Mouse (Mus musculus): ENCODE data around the gene Def8. TPM values are rescaled to one million over a fixed set of nuclear protein-coding genes. Genes with fewer than 3 reads are reported as not detected.
"Not testable (repeated sequence)": the region's sequence is repeated elsewhere in the genome, so short reads cannot be mapped to it uniquely, and the experiment has no call there.

The Def8 gene
- total and polyA plus RNA-seq, 3 experiments = 48.1 to 63.4 (median 56.4) TPM

DNA sequence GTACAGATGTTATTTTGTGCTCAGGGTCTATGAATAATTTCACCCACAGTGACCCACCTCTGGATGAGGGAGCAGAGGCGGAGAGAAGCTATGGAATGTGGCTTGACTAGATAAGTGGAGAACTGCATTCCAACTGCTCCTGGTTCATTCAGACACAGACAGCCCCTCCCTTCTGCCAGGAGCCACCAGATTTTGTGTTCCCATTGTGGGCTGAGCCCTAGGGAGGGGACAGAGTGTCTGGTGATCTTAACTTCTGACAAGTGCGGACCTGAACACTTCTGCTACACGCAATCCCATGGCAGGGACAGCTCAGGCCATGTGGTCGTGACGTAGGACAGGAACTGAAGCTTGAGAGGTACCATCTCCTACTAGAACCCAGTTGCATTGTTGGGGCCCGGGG, 23.5 kb downstream of the Def8 start:
- H3K4me1 ChIP-seq (ENCODE audit: control insufficient read depth, insufficient read depth, low read length) = peaks cover 1% of the 10 kb centered on the region; the same call in 1 of the 2 replicates
- no peaks in the 10 kb centered on the region for H3K36me3 ChIP-seq (ENCODE audit: control insufficient read depth, insufficient read depth, low read length)
- no peak for DNase-seq
- H3K27ac ChIP-seq = no peak overlapping the region
- no peak for TF ChIP-seq POLR2A (IDR thresholded peaks at IDR 0.05; ENCODE audit: insufficient read depth, low read depth, low read length)
- no peak for TF ChIP-seq EP300 (IDR thresholded peaks at IDR 0.05; ENCODE audit: insufficient read depth, low read depth, low read length)
- no peak overlapping the region for H3K4me3 ChIP-seq
- WGBS = 49% methylated on average over 6 of the region's 6 CpGs
- no peak overlapping the region for H3K9ac ChIP-seq (ENCODE audit: low read depth, low read length)
- intact Hi-C loops (cut with DNase I) = no loop called here
- no peaks in the 10 kb centered on the region for H3K79me2 ChIP-seq (replicated peaks; ENCODE audit: control insufficient read depth, insufficient read depth, low read length)
- no peaks in the 10 kb centered on the region for H3K27me3 ChIP-seq (ENCODE audit: control insufficient read depth, insufficient read depth, low read length)

DNA sequence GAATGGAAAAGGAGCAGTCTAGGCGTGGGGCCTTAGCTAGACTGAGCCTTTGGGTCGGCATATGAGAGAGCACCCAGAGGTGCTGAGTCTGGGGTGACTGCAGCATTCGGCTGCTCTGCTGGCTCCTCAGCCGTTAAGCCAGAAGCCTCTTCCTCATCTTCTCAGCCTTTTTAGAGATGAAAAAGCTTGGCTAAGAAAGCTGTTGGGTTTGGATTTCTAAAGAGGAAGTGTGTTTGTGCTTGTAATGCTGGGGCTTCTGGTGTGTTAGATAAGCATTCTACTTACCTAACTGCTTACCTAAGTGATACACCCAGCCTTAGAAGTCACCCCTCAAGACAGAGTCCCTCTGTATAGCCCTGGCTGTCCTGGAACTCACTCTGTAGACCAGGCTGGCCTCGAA, 27.5 kb downstream of the Def8 start:
- intact Hi-C loops (cut with DNase I) = no loop called here
- Histone ChIP-seq H3K27me3 (ENCODE audit: control insufficient read depth, insufficient read depth, low read length) (no peaks in the 10 kb centered on the region), H3K27ac (no peak overlapping the region), H3K36me3 (ENCODE audit: control insufficient read depth, insufficient read depth, low read length) (no peaks in the 10 kb centered on the region), H3K9ac (ENCODE audit: low read depth, low read length) (no peak overlapping the region), H3K79me2 (replicated peaks; ENCODE audit: control insufficient read depth, insufficient read depth, low read length) (no peaks in the 10 kb centered on the region), H3K4me3 (no peak overlapping the region), H3K4me1 (ENCODE audit: control insufficient read depth, insufficient read depth, low read length) (peaks cover 1% of the 10 kb centered on the region; the same call in 1 of the 2 replicates)
- WGBS = 87% methylated on average over 5 of the region's 5 CpGs
- DNase-seq = no peak
- TF ChIP-seq CTCF (IDR thresholded peaks at IDR 0.05) = no peak
- no peak for TF ChIP-seq POLR2A (IDR thresholded peaks at IDR 0.05; ENCODE audit: insufficient read depth, low read depth, low read length)
- TF ChIP-seq EP300 (IDR thresholded peaks at IDR 0.05; ENCODE audit: insufficient read depth, low read depth, low read length) = no peak

DNA sequence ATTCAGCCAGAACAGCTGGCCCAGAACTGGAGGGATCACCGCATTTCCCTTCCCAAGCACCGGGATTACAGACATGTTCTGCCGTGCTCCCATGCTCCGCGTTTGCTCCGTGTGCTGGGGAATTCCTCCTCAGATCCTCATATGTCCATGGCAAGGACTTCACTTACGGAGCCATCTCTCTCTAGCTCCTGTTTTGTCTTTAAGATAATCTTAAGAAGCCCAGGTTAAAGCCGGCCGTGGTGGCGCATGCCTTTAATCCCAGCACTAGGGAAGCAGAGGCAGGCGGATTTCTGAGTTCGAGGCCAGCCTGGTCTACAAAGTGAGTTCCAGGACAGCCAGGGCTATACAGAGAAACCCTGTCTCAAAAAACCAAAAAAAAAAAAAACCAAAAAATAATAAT, 28.4 kb downstream of the Def8 start:
- H3K27ac ChIP-seq; H3K27me3 ChIP-seq (ENCODE audit: control insufficient read depth, insufficient read depth, low read length); H3K36me3 ChIP-seq (ENCODE audit: control insufficient read depth, insufficient read depth, low read length); DNase-seq; H3K9ac ChIP-seq (ENCODE audit: low read depth, low read length); intact Hi-C loops (cut with DNase I); H3K4me3 ChIP-seq; H3K4me1 ChIP-seq (ENCODE audit: control insufficient read depth, insufficient read depth, low read length); H3K79me2 ChIP-seq (replicated peaks; ENCODE audit: control insufficient read depth, insufficient read depth, low read length): not testable (repeated sequence)
- WGBS = 93% methylated on average over 12 of the region's 12 CpGs

DNA sequence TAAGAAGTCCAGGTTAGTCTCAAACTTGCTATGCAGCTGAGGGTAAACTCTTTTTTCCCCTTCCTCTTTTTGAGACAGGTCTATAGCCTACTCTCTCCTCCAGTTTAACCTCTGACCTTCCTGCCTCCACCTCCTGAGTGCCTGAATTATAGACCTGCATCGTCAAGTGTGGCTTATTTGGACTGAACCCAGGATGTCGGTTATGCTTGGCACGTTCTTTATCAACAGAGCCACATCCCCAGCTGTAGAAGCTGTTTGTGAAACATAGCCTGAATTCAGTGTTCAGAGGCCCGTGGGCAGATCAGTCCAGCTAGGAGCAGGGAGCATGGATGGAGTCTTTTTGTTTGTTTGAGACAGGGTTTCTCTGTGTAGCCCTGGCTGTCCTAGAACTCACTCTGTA, 28.8 kb downstream of the Def8 start:
- Histone ChIP-seq H3K79me2 (replicated peaks; ENCODE audit: control insufficient read depth, insufficient read depth, low read length) (no peaks in the 10 kb centered on the region), H3K27ac (no peak overlapping the region), H3K36me3 (ENCODE audit: control insufficient read depth, insufficient read depth, low read length) (no peaks in the 10 kb centered on the region), H3K27me3 (ENCODE audit: control insufficient read depth, insufficient read depth, low read length) (no peaks in the 10 kb centered on the region), H3K4me1 (ENCODE audit: control insufficient read depth, insufficient read depth, low read length) (no peaks in the 10 kb centered on the region), H3K4me3 (no peak overlapping the region), H3K9ac (ENCODE audit: low read depth, low read length) (no peak overlapping the region)
- TF ChIP-seq EP300 (IDR thresholded peaks at IDR 0.05; ENCODE audit: insufficient read depth, low read depth, low read length) (no peak), CTCF (IDR thresholded peaks at IDR 0.05) (no peak), POLR2A (IDR thresholded peaks at IDR 0.05; ENCODE audit: insufficient read depth, low read depth, low read length) (no peak)
- no peak for DNase-seq
- intact Hi-C loops (cut with DNase I) = no loop called here
- 33% methylated on average over 4 of the region's 4 CpGs for WGBS

DNA sequence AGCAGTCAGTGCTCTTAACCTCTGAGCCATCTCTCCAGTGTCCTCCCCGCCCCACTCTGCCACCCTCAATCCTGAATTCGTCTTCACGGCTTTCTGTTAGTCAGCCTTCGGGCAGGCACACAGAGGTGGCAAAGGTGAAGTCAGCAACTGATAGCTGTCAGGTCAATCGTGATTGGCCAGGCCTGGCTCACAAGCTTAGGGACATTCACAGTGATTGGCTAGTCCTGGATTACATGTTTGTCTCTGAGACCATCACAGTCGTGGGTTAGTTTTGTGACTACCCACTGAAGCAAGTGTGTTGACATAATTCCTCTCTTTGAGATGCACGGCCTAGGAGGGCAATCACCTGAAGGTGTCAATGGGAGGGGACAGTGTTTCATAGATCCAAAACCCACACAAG, 30.0 kb downstream of the Def8 start:
- intact Hi-C loops (cut with DNase I) = no loop called here
- H3K4me3 ChIP-seq = no peak overlapping the region
- no peak overlapping the region for H3K9ac ChIP-seq (ENCODE audit: low read depth, low read length)
- no peaks in the 10 kb centered on the region for H3K79me2 ChIP-seq (replicated peaks; ENCODE audit: control insufficient read depth, insufficient read depth, low read length)
- no peak for TF ChIP-seq POLR2A (IDR thresholded peaks at IDR 0.05; ENCODE audit: insufficient read depth, low read depth, low read length)
- no peak for TF ChIP-seq EP300 (IDR thresholded peaks at IDR 0.05; ENCODE audit: insufficient read depth, low read depth, low read length)
- WGBS = 76% methylated on average over 7 of the region's 7 CpGs
- no peaks in the 10 kb centered on the region for H3K4me1 ChIP-seq (ENCODE audit: control insufficient read depth, insufficient read depth, low read length)
- DNase-seq = no peak
- no peak overlapping the region for H3K27ac ChIP-seq
- H3K36me3 ChIP-seq (ENCODE audit: control insufficient read depth, insufficient read depth, low read length) = no peaks in the 10 kb centered on the region
- H3K27me3 ChIP-seq (ENCODE audit: control insufficient read depth, insufficient read depth, low read length) = no peaks in the 10 kb centered on the region

DNA sequence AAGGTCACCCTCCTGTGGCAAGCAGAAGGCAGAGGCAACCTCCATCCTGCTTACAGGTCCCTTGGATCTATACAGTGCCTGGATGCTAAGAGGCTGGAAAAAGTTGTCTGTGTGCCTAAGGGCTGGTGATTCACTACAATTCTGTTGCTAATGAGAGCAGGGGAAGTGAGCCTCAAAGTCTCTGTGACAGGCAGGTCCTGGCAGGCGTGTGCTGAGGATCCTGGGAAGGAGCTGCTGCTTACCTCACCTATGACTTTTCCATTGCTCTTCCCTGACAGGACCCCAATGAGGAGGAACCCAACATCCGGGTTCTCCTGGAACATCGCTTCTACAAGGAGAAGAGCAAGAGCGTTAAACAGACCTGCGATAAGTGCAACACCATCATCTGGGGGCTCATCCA, 30.6 kb downstream of the Def8 start:
- Histone ChIP-seq H3K79me2 (replicated peaks; ENCODE audit: control insufficient read depth, insufficient read depth, low read length) (no peaks in the 10 kb centered on the region), H3K4me1 (ENCODE audit: control insufficient read depth, insufficient read depth, low read length) (no peaks in the 10 kb centered on the region), H3K27me3 (ENCODE audit: control insufficient read depth, insufficient read depth, low read length) (no peaks in the 10 kb centered on the region), H3K36me3 (ENCODE audit: control insufficient read depth, insufficient read depth, low read length) (no peaks in the 10 kb centered on the region), H3K4me3 (no peak overlapping the region), H3K27ac (no peak overlapping the region), H3K9ac (ENCODE audit: low read depth, low read length) (no peak overlapping the region)
- WGBS = 92% methylated on average over 5 of the region's 5 CpGs
- DNase-seq = no peak
- intact Hi-C loops (cut with DNase I) = no loop called here
- TF ChIP-seq CTCF (IDR thresholded peaks at IDR 0.05) = no peak
- no peak for TF ChIP-seq POLR2A (IDR thresholded peaks at IDR 0.05; ENCODE audit: insufficient read depth, low read depth, low read length)
- no peak for TF ChIP-seq EP300 (IDR thresholded peaks at IDR 0.05; ENCODE audit: insufficient read depth, low read depth, low read length)

DNA sequence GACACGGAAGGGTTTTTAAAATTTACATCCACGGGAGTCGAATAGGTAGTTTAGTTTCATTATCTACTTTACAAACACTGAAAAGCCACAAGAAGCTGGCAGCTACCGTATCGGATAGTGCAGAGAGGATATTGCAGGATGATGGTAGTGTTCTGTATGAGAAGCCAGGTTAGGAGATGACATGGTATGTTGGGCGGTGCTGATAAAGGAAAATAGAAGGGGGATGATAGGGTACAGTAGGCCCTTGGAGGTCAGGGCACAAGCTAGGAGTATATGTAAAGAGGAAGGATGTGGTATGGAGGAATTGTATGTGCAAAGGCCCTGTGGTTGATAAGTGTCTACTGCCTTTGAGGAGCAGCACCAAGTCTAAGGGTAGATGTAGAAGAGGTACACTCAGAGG, 31.2 kb downstream of the Def8 start:
- intact Hi-C loops (cut with DNase I) = no loop called here
- H3K9ac ChIP-seq (ENCODE audit: low read depth, low read length) = no peak overlapping the region
- no peaks in the 10 kb centered on the region for H3K4me1 ChIP-seq (ENCODE audit: control insufficient read depth, insufficient read depth, low read length)
- 93% methylated on average over 6 of the region's 6 CpGs for WGBS
- H3K4me3 ChIP-seq = no peak overlapping the region
- H3K79me2 ChIP-seq (replicated peaks; ENCODE audit: control insufficient read depth, insufficient read depth, low read length) = no peaks in the 10 kb centered on the region
- H3K27ac ChIP-seq = no peak overlapping the region
- TF ChIP-seq CTCF (IDR thresholded peaks at IDR 0.05) (no peak), POLR2A (IDR thresholded peaks at IDR 0.05; ENCODE audit: insufficient read depth, low read depth, low read length) (no peak), EP300 (IDR thresholded peaks at IDR 0.05; ENCODE audit: insufficient read depth, low read depth, low read length) (no peak)
- no peaks in the 10 kb centered on the region for H3K36me3 ChIP-seq (ENCODE audit: control insufficient read depth, insufficient read depth, low read length)
- no peaks in the 10 kb centered on the region for H3K27me3 ChIP-seq (ENCODE audit: control insufficient read depth, insufficient read depth, low read length)
- DNase-seq = no peak

Measured in heart, adult 2 months (tissue).